Mouse (Mus musculus) limb, embryonic 11.5 days (tissue): ENCODE measurements around the gene Lrrc1. TPM values are rescaled to one million over a fixed set of nuclear protein-coding genes. Genes with fewer than 3 reads are reported as not detected.

ENCODE experiments used
- ATAC-seq: fragments of 200-750 bp; cut with Nextera tagmentation; 2 replicates; pipeline ENCODE4 v1.8.0; 2017; ENCODE audit warnings: low read depth; ENCODE audit not compliant: insufficient number of reproducible peaks, low FRiP score, low TSS enrichment
- DNase-seq: peaks from one replicate; pipeline ENCODE4 v3.0.0-alpha.2; 2015; ENCODE audit warnings: low spot score
- H3K27ac ChIP-seq: fragments of 300-500 bp; sonication (generic); replicated peaks from 2 replicates; pipeline ENCODE4 v1.5.1; 2014; ENCODE audit warnings: low read depth, mild to moderate bottlenecking, low read length
- H3K27me3 ChIP-seq: fragments of 300-500 bp; sonication (generic); 2 replicates; pipeline ENCODE4 v1.6.1; 2014; ENCODE audit warnings: mild to moderate bottlenecking, low read length, mixed read lengths; ENCODE audit not compliant: control insufficient read depth, insufficient read depth
- H3K36me3 ChIP-seq: fragments of 300-500 bp; sonication (generic); 2 replicates; pipeline ENCODE4 v1.6.1; 2014; ENCODE audit warnings: mild to moderate bottlenecking, low read length, moderate library complexity, mixed read lengths; ENCODE audit not compliant: control insufficient read depth, insufficient read depth
- H3K4me1 ChIP-seq: fragments of 300-500 bp; sonication (generic); 2 replicates; pipeline ENCODE4 v1.6.1; 2014; ENCODE audit warnings: low read length, mixed read lengths; ENCODE audit not compliant: control insufficient read depth, insufficient read depth
- H3K4me2 ChIP-seq: fragments of 300-500 bp; sonication (generic); 2 replicates; pipeline ENCODE4 v1.6.1; 2014; ENCODE audit warnings: low read depth, mild to moderate bottlenecking, moderate library complexity; ENCODE audit not compliant: severe bottlenecking
- H3K4me3 ChIP-seq: fragments of 300-500 bp; sonication (generic); 2 replicates; pipeline ENCODE4 v1.5.1; 2014; ENCODE audit warnings: low read depth, low read length
- H3K9ac ChIP-seq: fragments of 300-500 bp; sonication (generic); 2 replicates; pipeline ENCODE4 v1.6.1; 2014; ENCODE audit warnings: mild to moderate bottlenecking, low read length
- H3K9me3 ChIP-seq: fragments of 300-500 bp; sonication (generic); 2 replicates; pipeline ENCODE4 v1.6.1; 2016; ENCODE audit warnings: low read length; ENCODE audit not compliant: control insufficient read depth
- WGBS: fragments of 180-500 bp; shearing (Covaris S2); extraction: QIAGEN DNeasy Blood & Tissue Kit; methylation state at CpG from one replicate; pipeline ENCODE4 v1.1.7; 2014; 5-methylcytosine and 5-hydroxymethylcytosine counted together
- polyA plus RNA-seq: library from polyadenylated mRNA; unstranded; fragments of >200 nt; fragmentation: Nextera tagmentation; extraction: Ambion mirVana; gene quantifications from 2 replicates; pipeline ENCODE4 v1.2.1, GENCODE M21; 2014

Gene Lrrc1
- polyA plus RNA-seq, 1 experiment from 2014 or later, result 7.1 TPM

GRCm38 (mm10) chr9:77429230-77430015 lies 115.2 kb downstream of the Lrrc1 start:
- 80% methylated on average over 11 of the region's 11 CpGs for WGBS
- no peak overlapping the region for H3K4me2 ChIP-seq
- no peak overlapping the region for H3K4me3 ChIP-seq
- no peaks in the 10 kb centered on the region for H3K9me3 ChIP-seq
- H3K4me1 ChIP-seq, result peaks cover 7% of the 10 kb centered on the region; the same call in 1 of the 2 replicates
- ATAC-seq (no peak), DNase-seq (no peak)
- no peaks in the 10 kb centered on the region for H3K27me3 ChIP-seq
- H3K9ac ChIP-seq, result no peak overlapping the region
- H3K36me3 ChIP-seq, result no peaks in the 10 kb centered on the region
- no peak overlapping the region for H3K27ac ChIP-seq

- no peaks in the 10 kb centered on the region for H3K27me3 ChIP-seq
- H3K36me3 ChIP-seq, result no peaks in the 10 kb centered on the region
- WGBS, result 81% methylated on average over 8 of the region's 8 CpGs
- H3K4me2 ChIP-seq, result no peak overlapping the region
- no peak overlapping the region for H3K4me3 ChIP-seq
- H3K27ac ChIP-seq, result no peak overlapping the region
- ATAC-seq (no peak), DNase-seq (no peak)
- H3K9ac ChIP-seq, result no peak overlapping the region
- peaks cover 7% of the 10 kb centered on the region; the same call in 1 of the 2 replicates for H3K4me1 ChIP-seq
- H3K9me3 ChIP-seq, result no peaks in the 10 kb centered on the region
Measured at GRCm38 (mm10) chr9:77428748-77429140, 115.9 kb downstream of the Lrrc1 start.

GRCm38 (mm10) chr9:77428115-77428747 lies 116.4 kb downstream of the Lrrc1 start:
- Histone ChIP-seq H3K4me3 (no peak overlapping the region), H3K4me2 (peak overlapping the region; percentile 47; the same call in 1 of the 2 replicates), H3K36me3 (no peaks in the 10 kb centered on the region), H3K9me3 (no peaks in the 10 kb centered on the region), H3K27ac (peak overlapping the region; percentile 23; the same call in 1 of the 2 replicates), H3K27me3 (no peaks in the 10 kb centered on the region), H3K9ac (no peak overlapping the region), H3K4me1 (peaks cover 7% of the 10 kb centered on the region; the same call in 1 of the 2 replicates)
- ATAC-seq, result no peak
- DNase-seq, result no peak
- WGBS, result 35% methylated on average over 14 of the region's 14 CpGs

GRCm38 (mm10) chr9:77427292-77428114 lies 117.2 kb downstream of the Lrrc1 start:
- H3K9me3 ChIP-seq, result no peaks in the 10 kb centered on the region
- peak overlapping the region; percentile 11; the same call in 1 of the 2 replicates for H3K4me3 ChIP-seq
- whole genome bisulfite sequencing, result 14% methylated on average over 23 of the region's 23 CpGs
- H3K36me3 ChIP-seq, result no peaks in the 10 kb centered on the region
- H3K27ac ChIP-seq, result peak overlapping the region; percentile 23; the same call in 1 of the 2 replicates
- H3K27me3 ChIP-seq, result no peaks in the 10 kb centered on the region
- ATAC-seq, result peak; percentile 63; the same call in 1 of the 2 replicates
- peak; percentile 62 for DNase-seq
- H3K9ac ChIP-seq, result no peak overlapping the region
- peaks cover 7% of the 10 kb centered on the region; the same call in 1 of the 2 replicates for H3K4me1 ChIP-seq
- H3K4me2 ChIP-seq, result peak overlapping the region; percentile 47

GRCm38 (mm10) chr9:77426110-77426509 lies 118.6 kb downstream of the Lrrc1 start:
- 70% methylated on average over 14 of the region's 14 CpGs for WGBS

GRCm38 (mm10) chr9:77425553-77425952 lies 119.1 kb downstream of the Lrrc1 start:
- ATAC-seq (no peak), DNase-seq (no peak)
- 95% methylated on average over 4 of the region's 4 CpGs for WGBS
- Histone ChIP-seq H3K4me3 (no peak overlapping the region), H3K27me3 (no peaks in the 10 kb centered on the region), H3K9ac (no peak overlapping the region), H3K27ac (no peak overlapping the region), H3K9me3 (no peaks in the 10 kb centered on the region), H3K4me1 (peaks cover 7% of the 10 kb centered on the region; the same call in 1 of the 2 replicates), H3K4me2 (no peak overlapping the region), H3K36me3 (no peaks in the 10 kb centered on the region)

More at GRCm38 (mm10) chr9:77426110-77426509, 118.6 kb downstream of the Lrrc1 start:
- H3K9me3 ChIP-seq, result no peaks in the 10 kb centered on the region
- H3K27me3 ChIP-seq, result no peaks in the 10 kb centered on the region
- H3K4me3 ChIP-seq, result no peak overlapping the region
- H3K4me2 ChIP-seq, result no peak overlapping the region
- peaks cover 7% of the 10 kb centered on the region; the same call in 1 of the 2 replicates for H3K4me1 ChIP-seq
- no peaks in the 10 kb centered on the region for H3K36me3 ChIP-seq
- H3K9ac ChIP-seq, result no peak overlapping the region
- DNase-seq (no peak), ATAC-seq (no peak)
- no peak overlapping the region for H3K27ac ChIP-seq

GRCm38 (mm10) chr9:77420200-77420585 lies 124.5 kb downstream of the Lrrc1 start:
- no peak overlapping the region for H3K27ac ChIP-seq
- H3K9ac ChIP-seq, result no peak overlapping the region
- 91% methylated on average over 4 of the region's 4 CpGs for WGBS

More at GRCm38 (mm10) chr9:77420200-77420585, 124.5 kb downstream of the Lrrc1 start:
- DNase-seq, result no peak
- no peak overlapping the region for H3K4me3 ChIP-seq
- H3K4me1 ChIP-seq, result no peaks in the 10 kb centered on the region
- no peaks in the 10 kb centered on the region for H3K9me3 ChIP-seq
- H3K4me2 ChIP-seq, result no peak overlapping the region
- H3K36me3 ChIP-seq, result no peaks in the 10 kb centered on the region
- ATAC-seq, result no peak
- no peaks in the 10 kb centered on the region for H3K27me3 ChIP-seq
